Mouse (Mus musculus): Measurements from ENCODE around the gene Samd4b. TPM values are rescaled to one million over a fixed set of nuclear protein-coding genes. Genes with fewer than 3 reads are reported as not detected.

Samd4b gene
- total and polyA plus RNA-seq, 3 experiments: 6.4 to 45.9 TPM; not detected in 1

GRCm38 (mm10) chr7:28464416-28465212 lies 133.3 kb downstream of the Samd4b start:
- TF ChIP-seq POLR2AphosphoS5 (IDR thresholded peaks at IDR 0.05; ENCODE audit: borderline replicate concordance, low read depth, low read length) (no peak), TBP (IDR thresholded peaks at IDR 0.05; ENCODE audit: low read depth, low read length) (no peak), SIN3A (IDR thresholded peaks at IDR 0.05; ENCODE audit: low read length) (no peak), MXI1 (IDR thresholded peaks at IDR 0.05; ENCODE audit: low read depth, low read length) (0 out of 2 replicates have a peak, but pooled peaks have one; percentile 35), POLR2A (IDR thresholded peaks at IDR 0.05; ENCODE audit: control insufficient read depth in 1 of 2, insufficient read depth in 1 of 2, low read depth in 1 of 2, low read length in 2 of 2, poor library complexity in 1 of 2) (peak in 1 of 2 experiments; percentile 31; a peak in 1 of 4 replicates), CHD1 (IDR thresholded peaks at IDR 0.05; ENCODE audit: low read depth, low read length) (no peak)
- DNase-seq (ENCODE audit: low read depth, low spot score): peak; percentile 71
- H3K9ac ChIP-seq (ENCODE audit: control insufficient read depth, low read depth, low read length, poor library complexity, severe bottlenecking): no peak overlapping the region
- no peak overlapping the region for H3K27ac ChIP-seq (ENCODE audit: control insufficient read depth, low read depth, low read length)
- H3K9me3 ChIP-seq (replicated peaks; ENCODE audit: insufficient read depth, low read length): no peaks in the 10 kb centered on the region
- H3K36me3 ChIP-seq (ENCODE audit: control insufficient read depth in 1 of 2, insufficient read depth in 2 of 2, low read length in 2 of 2): no peaks in the 10 kb centered on the region; a peak in 1 of 4 replicates
- peaks cover 0 to 6% of the 10 kb centered on the region in 2 experiments; a peak in 2 of 4 replicates for H3K4me1 ChIP-seq (ENCODE audit: control insufficient read depth in 1 of 2, insufficient read depth in 2 of 2, low read length in 2 of 2)
- H3K79me2 ChIP-seq (ENCODE audit: control insufficient read depth, insufficient read depth, low read length, poor library complexity): no peaks in the 10 kb centered on the region
- no peaks in the 10 kb centered on the region for H3K27me3 ChIP-seq (ENCODE audit: control insufficient read depth in 1 of 2, insufficient read depth in 2 of 2, low read length in 2 of 2)
- peak overlapping the region in 1 of 2 experiments; percentile 35; a peak in 1 of 4 replicates for H3K4me3 ChIP-seq (ENCODE audit: control insufficient read depth in 1 of 2, insufficient read depth in 1 of 2, low read depth in 2 of 2, low read length in 2 of 2)

GRCm38 (mm10) chr7:28462769-28463168 lies 135.2 kb downstream of the Samd4b start:
- Histone ChIP-seq H3K79me2 (ENCODE audit: control insufficient read depth, insufficient read depth, low read length, poor library complexity) (no peaks in the 10 kb centered on the region), H3K9me3 (replicated peaks; ENCODE audit: insufficient read depth, low read length) (no peaks in the 10 kb centered on the region), H3K4me1 (ENCODE audit: control insufficient read depth in 1 of 2, insufficient read depth in 2 of 2, low read length in 2 of 2) (peaks cover 0 to 6% of the 10 kb centered on the region in 2 experiments; a peak in 2 of 4 replicates), H3K36me3 (ENCODE audit: control insufficient read depth in 1 of 2, insufficient read depth in 2 of 2, low read length in 2 of 2) (no peaks in the 10 kb centered on the region; a peak in 1 of 4 replicates), H3K27ac (ENCODE audit: control insufficient read depth, low read depth, low read length) (no peak overlapping the region; the same call in 1 of the 2 replicates), H3K27me3 (ENCODE audit: control insufficient read depth in 1 of 2, insufficient read depth in 2 of 2, low read length in 2 of 2) (no peaks in the 10 kb centered on the region), H3K9ac (ENCODE audit: control insufficient read depth, low read depth, low read length, poor library complexity, severe bottlenecking) (no peak overlapping the region), H3K4me3 (ENCODE audit: control insufficient read depth in 1 of 2, insufficient read depth in 1 of 2, low read depth in 2 of 2, low read length in 2 of 2) (no peak overlapping the region)
- DNase-seq (ENCODE audit: low read depth, low spot score): peak; percentile 74
- TF ChIP-seq ELF1 (IDR thresholded peaks at IDR 0.05; ENCODE audit: low read depth, low read length): 0 out of 2 replicates have a peak, but pooled peaks have one; percentile 37
- no peak for TF ChIP-seq TCF12 (IDR thresholded peaks at IDR 0.05; ENCODE audit: low read depth, low read length)
- TF ChIP-seq BHLHE40 (IDR thresholded peaks at IDR 0.05; ENCODE audit: borderline replicate concordance, low read depth, low read length): no peak
- no peak for TF ChIP-seq ZMIZ1 (IDR thresholded peaks at IDR 0.05; ENCODE audit: low read depth, low read length)
- no peak for TF ChIP-seq MXI1 (IDR thresholded peaks at IDR 0.05; ENCODE audit: low read depth, low read length)
- no peak for TF ChIP-seq SMC3 (IDR thresholded peaks at IDR 0.05; ENCODE audit: low read depth, low read length)
- TF ChIP-seq GATA1 (IDR thresholded peaks at IDR 0.05; ENCODE audit: low read depth, low read length): peak; percentile 60
- TF ChIP-seq ZKSCAN1 (IDR thresholded peaks at IDR 0.05; ENCODE audit: low read depth, low read length): no peak
- TF ChIP-seq HCFC1 (IDR thresholded peaks at IDR 0.05; ENCODE audit: low read depth, low read length): 0 out of 2 replicates have a peak, but pooled peaks have one; percentile 29
- no peak for TF ChIP-seq USF1 (IDR thresholded peaks at IDR 0.05; ENCODE audit: low read depth, low read length)
- TF ChIP-seq SIN3A (IDR thresholded peaks at IDR 0.05; ENCODE audit: low read length): 0 out of 2 replicates have a peak, but pooled peaks have one; percentile 34
- no peak for TF ChIP-seq MAFK (IDR thresholded peaks at IDR 0.05; ENCODE audit: borderline replicate concordance, low read depth, low read length)
- no peak for TF ChIP-seq USF2 (IDR thresholded peaks at IDR 0.05; ENCODE audit: borderline replicate concordance in 1 of 2, insufficient read depth in 1 of 2, low read depth in 1 of 2, low read length in 2 of 2)
- TF ChIP-seq EP300 (IDR thresholded peaks at IDR 0.05; ENCODE audit: low read depth in 1 of 2, low read length in 2 of 2): peak; percentile 13 to 67; a peak in 3 of 4 replicates
- no peak for TF ChIP-seq MYB (IDR thresholded peaks at IDR 0.05; ENCODE audit: low read depth, low read length)
- TF ChIP-seq NRF1 (IDR thresholded peaks at IDR 0.05; ENCODE audit: insufficient read depth, low read depth, low read length, poor library complexity, severe bottlenecking): no peak
- no peak for TF ChIP-seq JUND (IDR thresholded peaks at IDR 0.05; ENCODE audit: low read depth, low read length)
- TF ChIP-seq ZC3H11A (IDR thresholded peaks at IDR 0.05; ENCODE audit: low read depth, low read length): no peak
- no peak for TF ChIP-seq POLR2AphosphoS2 (IDR thresholded peaks at IDR 0.05; ENCODE audit: low read length)
- no peak for TF ChIP-seq ETS1 (IDR thresholded peaks at IDR 0.05; ENCODE audit: low read depth, low read length)
- no peak for TF ChIP-seq CTCF (IDR thresholded peaks at IDR 0.05 in 2 of 3, conservative IDR thresholded peaks at IDR 0.05 in 1 of 3; ENCODE audit: control insufficient read depth in 1 of 3, insufficient read depth in 1 of 3, low read depth in 2 of 3, low read length in 3 of 3, poor library complexity in 1 of 3, severe bottlenecking in 1 of 3)
- no peak for TF ChIP-seq TBP (IDR thresholded peaks at IDR 0.05; ENCODE audit: low read depth, low read length)
- TF ChIP-seq MAX (IDR thresholded peaks at IDR 0.05; ENCODE audit: low read length): no peak
- TF ChIP-seq KAT2A (conservative IDR thresholded peaks at IDR 0.05; ENCODE audit: low read depth, low read length): no peak
- no peak for TF ChIP-seq MEF2A (IDR thresholded peaks at IDR 0.05; ENCODE audit: extremely low read depth, insufficient replicate concordance, low read depth, low read length, poor library complexity, severe bottlenecking)
- no peak for TF ChIP-seq TAL1 (IDR thresholded peaks at IDR 0.05; ENCODE audit: low read length)

Measured in MEL (cell line).